Mouse (Mus musculus) MEL (cell line): ENCODE measurements around the gene Bbs9. TPM values are rescaled to one million over a fixed set of nuclear protein-coding genes. Genes with fewer than 3 reads are reported as not detected.

Experiments used
- DNase-seq: peaks from one replicate; pipeline ENCODE4 v3.0.0; 2011; ENCODE audit warnings: low read depth, low spot score
- H3K27ac ChIP-seq: 2 replicates; pipeline ENCODE4 v1.5.1; 2012; ENCODE audit warnings: low read depth, mild to moderate bottlenecking, control low read depth, low read length, moderate library complexity; ENCODE audit not compliant: control insufficient read depth
- H3K27me3 ChIP-seq, 2 experiments: fragments of 150-350 bp in 1 of 2; sonication (generic) in 1 of 2; 2 replicates each; pipeline ENCODE4 v1.6.1; 2012; ENCODE audit warnings: low read length in 2 of 2, mild to moderate bottlenecking in 2 of 2, improper control_type of control experiment in 1 of 2, moderate library complexity in 1 of 2; ENCODE audit not compliant: insufficient read depth in 2 of 2, control insufficient read depth in 1 of 2
- H3K36me3 ChIP-seq, 2 experiments: 2 replicates each; pipeline ENCODE4 v1.6.1; 2012 to 2014; ENCODE audit warnings: low read length in 2 of 2, improper control_type of control experiment in 1 of 2, inconsistent platforms in 1 of 2, mild to moderate bottlenecking in 1 of 2; ENCODE audit not compliant: insufficient read depth in 2 of 2, control insufficient read depth in 1 of 2
- H3K4me1 ChIP-seq, 2 experiments: fragments of 150-350 bp in 1 of 2; sonication (generic) in 1 of 2; 2 replicates each; pipeline ENCODE4 v1.6.1; 2012; ENCODE audit warnings: low read length in 2 of 2, improper control_type of control experiment in 1 of 2, mild to moderate bottlenecking in 1 of 2; ENCODE audit not compliant: insufficient read depth in 2 of 2, control insufficient read depth in 1 of 2
- H3K4me3 ChIP-seq, 2 experiments: fragments of 150-350 bp in 1 of 2; sonication (generic) in 1 of 2; 2 replicates each; pipeline ENCODE4 v1.5.1; 2012; ENCODE audit warnings: low read depth in 2 of 2, low read length in 2 of 2, mild to moderate bottlenecking in 2 of 2, moderate library complexity in 2 of 2, control low read depth in 1 of 2, improper control_type of control experiment in 1 of 2; ENCODE audit not compliant: control insufficient read depth in 1 of 2, insufficient read depth in 1 of 2
- H3K79me2 ChIP-seq: 2 replicates; pipeline ENCODE4 v1.6.1; 2012; ENCODE audit warnings: mild to moderate bottlenecking, low read length, moderate library complexity; ENCODE audit not compliant: control insufficient read depth, poor library complexity, insufficient read depth
- H3K9ac ChIP-seq: 2 replicates; pipeline ENCODE4 v1.6.1; 2012; ENCODE audit warnings: low read depth, mild to moderate bottlenecking, control low read depth, low read length, moderate library complexity; ENCODE audit not compliant: control insufficient read depth, poor library complexity, severe bottlenecking
- H3K9me3 ChIP-seq: fragments of 150-350 bp; sonication (generic); replicated peaks from 2 replicates; pipeline ENCODE4 v1.6.1; 2012; ENCODE audit warnings: mild to moderate bottlenecking, low read length, improper control_type of control experiment, moderate library complexity; ENCODE audit not compliant: insufficient read depth
- BHLHE40 ChIP-seq: IDR thresholded peaks from 2 replicates; pipeline ENCODE4 v1.6.1; 2012; ENCODE audit warnings: low read depth, mild to moderate bottlenecking, inconsistent platforms, low read length, improper control_type of control experiment, borderline replicate concordance
- CHD1 ChIP-seq: IDR thresholded peaks from 2 replicates; pipeline ENCODE4 v1.6.1; 2012; ENCODE audit warnings: low read depth, mild to moderate bottlenecking, inconsistent platforms, low read length, improper control_type of control experiment
- CTCF ChIP-seq, 3 experiments: IDR thresholded peaks in 2 of 3; conservative IDR thresholded peaks in 1 of 3; 2 replicates each; pipeline ENCODE4 v1.5.1; 2011 to 2012; ENCODE audit warnings: low read length in 3 of 3, low read depth in 2 of 3, mild to moderate bottlenecking in 2 of 3, improper control_type of control experiment in 1 of 3, inconsistent platforms in 1 of 3, mixed read lengths in 1 of 3, moderate library complexity in 1 of 3; ENCODE audit not compliant: control insufficient read depth in 1 of 3, insufficient read depth in 1 of 3, poor library complexity in 1 of 3, severe bottlenecking in 1 of 3
- E2F4 ChIP-seq: IDR thresholded peaks from 2 replicates; pipeline ENCODE4 v1.6.1; 2011; ENCODE audit warnings: low read depth, low read length, improper control_type of control experiment, borderline replicate concordance
- EP300 ChIP-seq, 2 experiments: IDR thresholded peaks; 2 replicates each; pipeline ENCODE4 v1.6.1; 2011; ENCODE audit warnings: improper control_type of control experiment in 2 of 2, low read length in 2 of 2, low read depth in 1 of 2, mild to moderate bottlenecking in 1 of 2
- GABPA ChIP-seq: IDR thresholded peaks from 2 replicates; pipeline ENCODE4 v1.6.1; 2012; ENCODE audit warnings: low read depth, mild to moderate bottlenecking, inconsistent platforms, low read length, improper control_type of control experiment, moderate library complexity
- GATA1 ChIP-seq: IDR thresholded peaks from 2 replicates; pipeline ENCODE4 v1.6.1; 2011; ENCODE audit warnings: low read depth, low read length, improper control_type of control experiment
- JUND ChIP-seq: IDR thresholded peaks from 2 replicates; pipeline ENCODE4 v1.6.1; 2011; ENCODE audit warnings: low read depth, mild to moderate bottlenecking, improper control_type of control experiment, low read length
- MAFK ChIP-seq: IDR thresholded peaks from 2 replicates; pipeline ENCODE4 v1.6.1; 2011; ENCODE audit warnings: low read depth, mild to moderate bottlenecking, low read length, improper control_type of control experiment, borderline replicate concordance
- MAX ChIP-seq: IDR thresholded peaks from 2 replicates; pipeline ENCODE4 v1.6.1; 2011; ENCODE audit warnings: low read length, improper control_type of control experiment
- NELFE ChIP-seq: IDR thresholded peaks from 2 replicates; pipeline ENCODE4 v1.6.1; 2011; ENCODE audit warnings: low read depth, low read length, improper control_type of control experiment
- NRF1 ChIP-seq: IDR thresholded peaks from 2 replicates; pipeline ENCODE4 v1.6.1; 2014; ENCODE audit warnings: low read depth, mild to moderate bottlenecking, inconsistent platforms, low read length, improper control_type of control experiment, moderate library complexity; ENCODE audit not compliant: poor library complexity, insufficient read depth, severe bottlenecking
- POLR2A ChIP-seq, 2 experiments: IDR thresholded peaks; 2 replicates each; pipeline ENCODE4 v1.6.1; 2011 to 2012; ENCODE audit warnings: low read length in 2 of 2, mild to moderate bottlenecking in 2 of 2, control low read depth in 1 of 2, improper control_type of control experiment in 1 of 2, low read depth in 1 of 2, moderate library complexity in 1 of 2; ENCODE audit not compliant: control insufficient read depth in 1 of 2, insufficient read depth in 1 of 2, poor library complexity in 1 of 2
- POLR2AphosphoS2 ChIP-seq: IDR thresholded peaks from 2 replicates; pipeline ENCODE4 v1.6.1; 2011; ENCODE audit warnings: low read length, improper control_type of control experiment
- POLR2AphosphoS5 ChIP-seq: IDR thresholded peaks from 2 replicates; pipeline ENCODE4 v1.6.1; 2012; ENCODE audit warnings: low read depth, borderline replicate concordance, mild to moderate bottlenecking, inconsistent platforms, low read length, moderate library complexity, mixed read lengths
- RAD21 ChIP-seq: IDR thresholded peaks from 2 replicates; pipeline ENCODE4 v1.6.1; 2011; ENCODE audit warnings: mild to moderate bottlenecking, low read depth, low read length, improper control_type of control experiment
- SMC3 ChIP-seq: IDR thresholded peaks from 2 replicates; pipeline ENCODE4 v1.6.1; 2011; ENCODE audit warnings: low read depth, low read length, improper control_type of control experiment
- TAL1 ChIP-seq: IDR thresholded peaks from 2 replicates; pipeline ENCODE4 v1.6.1; 2012; ENCODE audit warnings: mild to moderate bottlenecking, inconsistent platforms, low read length, moderate library complexity, mixed read lengths
- TBP ChIP-seq: IDR thresholded peaks from 2 replicates; pipeline ENCODE4 v1.8.0; 2011; ENCODE audit warnings: low read depth, low read length, improper control_type of control experiment
- TCF12 ChIP-seq: IDR thresholded peaks from 2 replicates; pipeline ENCODE4 v1.6.1; 2014; ENCODE audit warnings: low read depth, mild to moderate bottlenecking, inconsistent platforms, low read length, improper control_type of control experiment, moderate library complexity
- USF1 ChIP-seq: IDR thresholded peaks from 2 replicates; pipeline ENCODE4 v1.6.1; 2014; ENCODE audit warnings: low read depth, mild to moderate bottlenecking, inconsistent platforms, low read length, improper control_type of control experiment, moderate library complexity
- ZC3H11A ChIP-seq: IDR thresholded peaks from 2 replicates; pipeline ENCODE4 v1.6.1; 2012; ENCODE audit warnings: low read depth, mild to moderate bottlenecking, inconsistent platforms, low read length, improper control_type of control experiment
- polyA plus RNA-seq, 2 experiments: library from polyadenylated mRNA; stranded (reverse) in 1 of 2; unstranded in 1 of 2; fragments of >175 nt in 1 of 2; fragments of >200 nt in 1 of 2; gene quantifications; 2 replicates each; pipeline versions ENCODE4 v1.2.1 to v1.2.4; 2012; ENCODE audit warnings: low replicate concordance in 2 of 2, low read depth in 1 of 2; ENCODE audit not compliant: insufficient read length in 2 of 2, insufficient read depth in 1 of 2, missing spikeins in 1 of 2
- total RNA-seq: library from RNA; depleted of rRNA; stranded (reverse); fragments of 300-350 nt; gene quantifications from 2 replicates; pipeline ENCODE4 v1.2.3, GENCODE M21; 2012

Gene Bbs9
- total and polyA plus RNA-seq, 3 experiments: 18.5 to 19.5 TPM; not detected in 1

- Histone ChIP-seq H3K79me2 (no peaks in the 10 kb centered on the region), H3K36me3 (peaks cover 0 to 16% of the 10 kb centered on the region in 2 experiments; a peak in 2 of 4 replicates)
- DNase-seq: peak; percentile 75
- TF ChIP-seq SMC3 (peak; percentile 88), CTCF (IDR thresholded peaks at IDR 0.05 in 2 of 3, conservative IDR thresholded peaks at IDR 0.05 in 1 of 3; ENCODE audit: control insufficient read depth in 1 of 3, insufficient read depth in 1 of 3, low read depth in 2 of 3, low read length in 3 of 3, poor library complexity in 1 of 3, severe bottlenecking in 1 of 3) (peak; percentile 83 to 92 (median 85)), TBP (0 out of 2 replicates have a peak, but pooled peaks have one; percentile 13), TCF12 (no peak), JUND (no peak), POLR2AphosphoS5 (no peak), ZC3H11A (peak; percentile 42), MAFK (no peak), RAD21 (peak; percentile 76)
- TF ChIP-seq, all 39 proteins: peak for 5
- Histone ChIP-seq H3K27me3 (no peaks in the 10 kb centered on the region), H3K9me3 (no peaks in the 10 kb centered on the region), H3K27ac (peak overlapping the region; percentile 2; the same call in 1 of the 2 replicates), H3K9ac (no peak overlapping the region), H3K4me1 (peaks cover 13 to 15% of the 10 kb centered on the region in 2 experiments), H3K4me3 (no peak overlapping the region)
These were observed 228.0 kb downstream of the Bbs9 start for GRCm38 (mm10) chr9:22703541-22703940.

- peaks cover 9 to 10% of the 10 kb centered on the region in 2 experiments for H3K4me1 ChIP-seq
- H3K9ac ChIP-seq: no peak overlapping the region
- TF ChIP-seq POLR2A (IDR thresholded peaks at IDR 0.05; ENCODE audit: control insufficient read depth in 1 of 2, insufficient read depth in 1 of 2, low read depth in 1 of 2, low read length in 2 of 2, poor library complexity in 1 of 2) (no peak), MAFK (no peak), EP300 (IDR thresholded peaks at IDR 0.05; ENCODE audit: low read depth in 1 of 2, low read length in 2 of 2) (no peak), TAL1 (no peak), E2F4 (no peak), NRF1 (no peak), BHLHE40 (no peak), CTCF (IDR thresholded peaks at IDR 0.05 in 2 of 3, conservative IDR thresholded peaks at IDR 0.05 in 1 of 3; ENCODE audit: control insufficient read depth in 1 of 3, insufficient read depth in 1 of 3, low read depth in 2 of 3, low read length in 3 of 3, poor library complexity in 1 of 3, severe bottlenecking in 1 of 3) (no peak), POLR2AphosphoS2 (no peak), SMC3 (no peak), ZC3H11A (no peak), GATA1 (no peak), MAX (no peak), TBP (no peak), USF1 (no peak), GABPA (no peak), CHD1 (no peak), NELFE (no peak)
- no peak overlapping the region for H3K4me3 ChIP-seq
- H3K27ac ChIP-seq: no peak overlapping the region
- peaks cover 0 to 9% of the 10 kb centered on the region in 2 experiments; a peak in 2 of 4 replicates for H3K36me3 ChIP-seq
- H3K27me3 ChIP-seq: no peaks in the 10 kb centered on the region
- no peak for DNase-seq
- no peaks in the 10 kb centered on the region for H3K9me3 ChIP-seq
- H3K79me2 ChIP-seq: no peaks in the 10 kb centered on the region
These were observed 231.8 kb downstream of the Bbs9 start for GRCm38 (mm10) chr9:22707166-22707913.
